Mouse (Mus musculus) midbrain, embryonic 10.5 days (tissue): Measurements from ENCODE around the gene Grin2b. TPM values are rescaled to one million over a fixed set of nuclear protein-coding genes. Genes with fewer than 3 reads are reported as not detected.
"Not testable (repeated sequence)": the region's sequence is repeated elsewhere in the genome, so short reads cannot be mapped to it uniquely, and the experiment has no call there.

Experiments used
- DNase-seq: peaks from one replicate; pipeline ENCODE4 v3.0.0-alpha.2; 2017; ENCODE audit warnings: low spot score
- H3K27ac ChIP-seq: fragments of 300-500 bp; sonication (generic); replicated peaks from 2 replicates; pipeline ENCODE4 v1.5.1; 2016; ENCODE audit warnings: mild to moderate bottlenecking
- H3K27me3 ChIP-seq: fragments of 300-500 bp; sonication (generic); 2 replicates; pipeline ENCODE4 v1.6.1; 2016; ENCODE audit warnings: low read depth, mild to moderate bottlenecking; ENCODE audit not compliant: poor library complexity, severe bottlenecking
- H3K36me3 ChIP-seq: fragments of 300-500 bp; sonication (generic); 2 replicates; pipeline ENCODE4 v1.6.1; 2016; ENCODE audit warnings: mild to moderate bottlenecking, moderate library complexity
- H3K4me1 ChIP-seq: fragments of 300-500 bp; sonication (generic); 2 replicates; pipeline ENCODE4 v1.6.1; 2016
- H3K4me3 ChIP-seq: fragments of 300-500 bp; sonication (generic); 2 replicates; pipeline ENCODE4 v1.5.1; 2016; ENCODE audit warnings: mild to moderate bottlenecking, moderate library complexity
- H3K9me3 ChIP-seq: fragments of 300-500 bp; sonication (generic); replicated peaks from 2 replicates; pipeline ENCODE4 v1.6.1; 2016; ENCODE audit warnings: mild to moderate bottlenecking
- WGBS: fragments of 180-500 bp; shearing (Covaris S2); methylation state at CpG from one replicate; pipeline ENCODE4 v1.1.7; 2016; 5-methylcytosine and 5-hydroxymethylcytosine counted together
- microRNA-seq: library from miRNA; unstranded; fragments of <30 nt; microRNA quantifications from one replicate; pipeline ENCODE4, GENCODE M21; 2017
- polyA plus RNA-seq: library from polyadenylated mRNA; unstranded; fragments of >200 nt; fragmentation: Nextera tagmentation; extraction: Ambion mirVana; gene quantifications from 2 replicates; pipeline ENCODE4 v1.2.1, GENCODE M21; 2016

The Grin2b gene
- polyA plus RNA-seq, 1 experiment from 2014 or later, result 0.09 TPM

GRCm38 (mm10) chr6:135681423-135681822 lies 491.9 kb downstream of the Grin2b start:
- not testable (repeated sequence) for H3K27me3 ChIP-seq, H3K4me1 ChIP-seq, H3K4me3 ChIP-seq, H3K9me3 ChIP-seq, DNase-seq, H3K27ac ChIP-seq, H3K36me3 ChIP-seq
- 90% methylated on average over 4 of the region's 4 CpGs for WGBS

- H3K9me3 ChIP-seq, result no peaks in the 10 kb centered on the region
- H3K27me3 ChIP-seq, result no peaks in the 10 kb centered on the region
- H3K27ac ChIP-seq, result no peak overlapping the region
- no peaks in the 10 kb centered on the region for H3K36me3 ChIP-seq
- no peaks in the 10 kb centered on the region for H3K4me1 ChIP-seq
- no peak overlapping the region for H3K4me3 ChIP-seq
- 89% methylated on average over 14 of the region's 14 CpGs for WGBS
- no peak for DNase-seq
These were observed 493.1 kb downstream of the Grin2b start for GRCm38 (mm10) chr6:135680105-135680710.

DNA sequence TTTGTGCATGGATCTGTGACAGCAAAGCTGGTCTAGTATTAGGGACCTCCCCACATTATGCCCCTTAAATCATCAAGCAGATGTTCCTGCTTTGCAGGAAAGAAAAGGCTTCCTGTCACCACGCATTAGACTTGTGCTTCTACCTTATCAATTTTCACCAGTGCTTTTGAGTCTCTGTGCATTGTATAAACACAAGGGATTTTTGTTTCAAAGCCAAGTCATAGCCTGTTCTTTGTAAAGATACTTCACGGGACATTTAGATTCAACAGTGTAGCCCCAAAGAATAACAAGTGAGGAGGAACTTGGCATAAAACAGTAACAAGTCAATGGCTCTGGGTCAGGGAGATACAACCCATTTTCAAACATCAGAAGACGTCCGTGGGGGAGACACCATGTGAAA lies 498.9 kb downstream of the Grin2b start:
- Histone ChIP-seq H3K4me3 (no peak overlapping the region), H3K27ac (no peak overlapping the region), H3K9me3 (0 out of 2 replicates have a peak, but pooled peaks cover 2% of the 10 kb centered on the region), H3K36me3 (no peaks in the 10 kb centered on the region), H3K27me3 (no peaks in the 10 kb centered on the region), H3K4me1 (no peaks in the 10 kb centered on the region)
- DNase-seq, result no peak
- WGBS, result 69% methylated on average over 4 of the region's 4 CpGs

DNA sequence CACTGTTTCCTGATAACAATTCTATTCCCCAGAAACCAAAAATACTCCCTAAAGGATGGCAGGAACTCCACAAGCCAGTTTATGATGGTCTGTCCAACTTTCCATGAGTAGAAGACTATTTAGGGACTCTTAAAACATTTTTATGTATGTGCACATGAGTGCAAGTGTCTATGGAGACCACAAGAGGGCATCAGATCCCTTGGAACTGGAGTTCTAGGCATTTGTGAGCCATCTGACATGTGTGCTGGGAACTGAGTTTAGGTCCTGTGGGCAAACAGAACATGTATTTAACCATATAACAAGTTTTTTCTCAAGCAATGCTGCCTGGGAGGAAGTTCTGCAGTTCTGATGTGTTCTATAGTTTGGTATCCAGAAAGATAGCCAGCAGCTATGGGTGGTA lies 501.3 kb downstream of the Grin2b start:
- no peaks in the 10 kb centered on the region for H3K4me1 ChIP-seq
- no peak for DNase-seq
- no peaks in the 10 kb centered on the region for H3K27me3 ChIP-seq
- H3K4me3 ChIP-seq, result no peak overlapping the region
- H3K9me3 ChIP-seq, result 0 out of 2 replicates have a peak, but pooled peaks cover 2% of the 10 kb centered on the region
- H3K27ac ChIP-seq, result no peak overlapping the region
- no peaks in the 10 kb centered on the region for H3K36me3 ChIP-seq

Small RNA genes within 50 kb of the gene (microRNA-seq; reads per million reads assigned to microRNA genes)
- not detected for gene Gm22892

Other genes with a start within 250 kb of the Grin2b start
- not detected in 2 replicates for gene Gm8994, start 154.0 kb upstream of the Grin2b start, polyA plus RNA-seq
- gene E330021D16Rik, start 242.1 kb upstream of the Grin2b start, polyA plus RNA-seq, result not detected in 2 replicates